Mouse (Mus musculus) heart, postnatal 0 days (tissue): Measurements from ENCODE around the gene Nucks1. TPM values are rescaled to one million over a fixed set of nuclear protein-coding genes. Genes with fewer than 3 reads are reported as not detected.

ENCODE experiments used
- ATAC-seq: fragments of 200-750 bp; cut with Nextera tagmentation; 2 replicates; pipeline ENCODE4 v1.8.0; 2017; ENCODE audit warnings: low read depth, moderate number of reproducible peaks, moderate library complexity; ENCODE audit not compliant: insufficient read depth
- DNase-seq: peaks from one replicate; pipeline ENCODE4 v3.0.0-alpha.2; 2016; ENCODE audit warnings: low spot score
- H3K27ac ChIP-seq: fragments of 300-500 bp; sonication (generic); 2 replicates; pipeline ENCODE4 v1.5.1; 2014; ENCODE audit warnings: low read depth, mild to moderate bottlenecking
- H3K27me3 ChIP-seq: fragments of 300-500 bp; sonication (generic); 2 replicates; pipeline ENCODE4 v1.6.1; 2014; ENCODE audit warnings: low read length, mixed read lengths; ENCODE audit not compliant: control insufficient read depth, insufficient read depth
- H3K36me3 ChIP-seq: fragments of 300-500 bp; sonication (generic); replicated peaks from 2 replicates; pipeline ENCODE4 v1.6.1; 2014; ENCODE audit warnings: low read length, mixed read lengths; ENCODE audit not compliant: control insufficient read depth, insufficient read depth
- H3K4me1 ChIP-seq: fragments of 300-500 bp; sonication (generic); 2 replicates; pipeline ENCODE4 v1.6.1; 2014; ENCODE audit warnings: antibody characterized with exemption; ENCODE audit not compliant: control insufficient read depth, insufficient read depth
- H3K4me2 ChIP-seq: fragments of 300-500 bp; sonication (generic); 2 replicates; pipeline ENCODE4 v1.6.1; 2014; ENCODE audit warnings: low read depth, mild to moderate bottlenecking, low read length, moderate library complexity
- H3K4me3 ChIP-seq: fragments of 300-500 bp; sonication (generic); 2 replicates; pipeline ENCODE4 v1.5.1; 2014; ENCODE audit warnings: low read depth, low read length
- H3K9ac ChIP-seq: fragments of 300-500 bp; sonication (generic); replicated peaks from 2 replicates; pipeline ENCODE4 v1.6.1; 2014; ENCODE audit warnings: low read depth, low read length, mixed read lengths
- H3K9me3 ChIP-seq: fragments of 300-500 bp; sonication (generic); replicated peaks from 2 replicates; pipeline ENCODE4 v1.6.1; 2016; ENCODE audit warnings: low read length; ENCODE audit not compliant: control insufficient read depth
- CTCF ChIP-seq: IDR thresholded peaks from 2 replicates; pipeline ENCODE4 v1.5.1; 2016; ENCODE audit warnings: antibody characterized with exemption, control low read depth, low read depth
- EP300 ChIP-seq: IDR thresholded peaks from 2 replicates; pipeline ENCODE4 v1.6.1; 2016; ENCODE audit warnings: antibody characterized with exemption, low read depth
- WGBS: fragments of 180-500 bp; shearing (Covaris S2); extraction: QIAGEN DNeasy Blood & Tissue Kit; methylation state at CpG from one replicate; pipeline ENCODE4 v1.1.7; 2014; 5-methylcytosine and 5-hydroxymethylcytosine counted together
- polyA plus RNA-seq: library from polyadenylated mRNA; unstranded; fragments of >200 nt; fragmentation: Nextera tagmentation; extraction: Ambion mirVana; gene quantifications from 2 replicates; pipeline ENCODE4 v1.2.1, GENCODE M21; 2015
- total RNA-seq: library from RNA; depleted of rRNA; stranded (reverse); fragments of >200 nt; gene quantifications from 2 replicates; pipeline ENCODE4 v1.2.3, GENCODE M21; 2014; ENCODE audit warnings: low replicate concordance; rRNA removed

Gene Nucks1
- total RNA-seq, result 58.2 and 73.2 TPM in 2 replicates
- 24.6 and 27.0 TPM in 2 replicates for polyA plus RNA-seq

DNA sequence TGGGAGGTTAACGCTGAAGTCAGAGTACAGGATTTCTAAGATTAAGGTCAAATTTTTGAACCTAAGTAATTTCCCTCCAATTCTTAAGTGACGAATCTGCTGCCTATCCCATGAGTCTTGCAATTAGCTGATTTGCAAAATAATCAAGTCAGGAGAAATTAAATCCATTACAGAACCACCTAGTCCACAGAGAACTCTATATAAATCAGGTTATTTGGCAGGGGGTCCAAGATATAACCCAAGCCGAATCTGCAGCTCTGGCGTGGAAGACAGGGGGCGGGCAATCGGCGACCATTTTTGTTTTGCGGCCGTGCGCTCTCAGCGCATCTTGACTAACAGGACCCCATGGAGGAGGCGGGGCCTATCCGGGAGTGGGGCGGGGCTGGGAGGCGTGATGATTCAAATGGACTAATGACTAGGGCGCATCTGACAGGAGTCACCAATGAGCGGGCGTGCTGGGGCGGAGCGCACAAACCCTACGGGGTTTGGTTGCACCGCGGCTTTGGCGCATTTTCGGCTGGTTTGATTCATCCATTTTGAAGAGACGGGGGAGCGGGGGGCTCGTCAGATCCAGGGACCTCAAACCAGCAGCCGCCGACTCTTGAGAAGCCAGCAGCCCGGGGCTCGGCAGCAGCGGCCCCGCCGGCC is at the start of gene Nucks1:
TSS of gene Nucks1 (plus strand) at position 534 of the 648 bp plus-strand sequence.
- no peaks in the 10 kb centered on the region for H3K36me3 ChIP-seq
- DNase-seq (peak; percentile 98), ATAC-seq (peak; percentile 99)
- H3K9ac ChIP-seq, result peak within 1 kb of the TSS; percentile 98
- peak within 1 kb of the TSS; percentile 99 for H3K27ac ChIP-seq
- H3K4me1 ChIP-seq, result peaks cover 4% of the 10 kb centered on the region; the same call in 1 of the 2 replicates
- H3K4me3 ChIP-seq, result peak within 1 kb of the TSS; percentile 97
- H3K27me3 ChIP-seq, result peaks cover 15% of the 10 kb centered on the region
- peak within 1 kb of the TSS; percentile 82 for H3K4me2 ChIP-seq
- peak; percentile 44 for TF ChIP-seq CTCF
- no peak for TF ChIP-seq EP300
- no peaks in the 10 kb centered on the region for H3K9me3 ChIP-seq
- WGBS, result under 1% methylated on average over 35 of the region's 35 CpGs

- H3K27me3 ChIP-seq, result no peaks in the 10 kb centered on the region
- no peak overlapping the region for H3K9ac ChIP-seq
- no peak for TF ChIP-seq CTCF
- TF ChIP-seq EP300, result no peak
- DNase-seq (no peak), ATAC-seq (no peak)
- H3K4me1 ChIP-seq, result no peaks in the 10 kb centered on the region
- no peaks in the 10 kb centered on the region for H3K36me3 ChIP-seq
- 58% methylated on average over 4 of the region's 4 CpGs for WGBS
- H3K9me3 ChIP-seq, result no peaks in the 10 kb centered on the region
- H3K27ac ChIP-seq, result no peak overlapping the region
- H3K4me3 ChIP-seq, result no peak overlapping the region
- H3K4me2 ChIP-seq, result no peak overlapping the region
These were observed 48.5 kb upstream of the Nucks1 start for GRCm38 (mm10) chr1:131861811-131862210.

- Histone ChIP-seq H3K27me3 (no peaks in the 10 kb centered on the region), H3K4me1 (no peaks in the 10 kb centered on the region; the same call in 1 of the 2 replicates), H3K9me3 (no peaks in the 10 kb centered on the region), H3K4me2 (no peak overlapping the region), H3K36me3 (0 out of 2 replicates have a peak, but pooled peaks cover 6% of the 10 kb centered on the region), H3K4me3 (no peak overlapping the region), H3K9ac (no peak overlapping the region), H3K27ac (no peak overlapping the region)
- no peak for DNase-seq
- ATAC-seq, result no peak
- no peak for TF ChIP-seq CTCF
- no peak for TF ChIP-seq EP300
- WGBS, result 77% methylated on average over 5 of the region's 5 CpGs
These were observed 44.7 kb upstream of the Nucks1 start for GRCm38 (mm10) chr1:131865596-131865995.

DNA sequence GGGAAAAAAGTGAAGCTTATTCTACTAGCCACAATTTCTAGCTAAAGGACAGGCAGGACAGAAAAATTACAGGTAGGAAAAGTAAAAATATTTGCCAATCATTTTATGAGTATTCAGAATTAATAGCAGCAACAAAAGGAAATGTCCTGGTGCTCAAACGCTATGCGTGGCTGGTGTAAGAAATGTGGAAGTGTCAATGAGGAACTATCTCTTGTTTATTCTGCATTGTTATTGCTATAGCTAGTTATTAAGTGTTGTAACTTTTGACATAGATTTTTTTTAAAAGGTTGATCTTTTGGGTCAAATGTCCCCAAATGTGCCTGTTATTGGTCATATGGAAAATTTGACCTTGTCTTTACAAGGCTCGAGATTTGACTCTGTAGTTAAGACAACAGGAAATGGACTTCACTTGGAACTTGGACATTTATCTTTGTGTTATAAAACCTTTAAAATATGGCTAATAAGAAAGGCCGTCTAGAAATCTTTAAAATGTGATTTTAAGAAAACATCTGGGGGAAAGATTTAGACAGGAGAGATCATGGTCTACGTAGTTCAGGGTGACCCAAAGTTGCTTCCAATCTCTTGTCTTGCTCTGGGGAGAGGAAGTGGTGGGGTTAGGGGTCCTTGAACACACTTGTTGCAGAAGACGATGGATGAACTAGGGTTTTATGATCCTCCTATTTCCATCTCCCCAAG is 43.9 kb upstream of the Nucks1 start:
- H3K4me1 ChIP-seq, result no peaks in the 10 kb centered on the region; the same call in 1 of the 2 replicates
- H3K27me3 ChIP-seq, result no peaks in the 10 kb centered on the region
- no peak overlapping the region for H3K27ac ChIP-seq
- TF ChIP-seq EP300 (no peak), CTCF (no peak)
- DNase-seq (no peak), ATAC-seq (no peak)
- no peak overlapping the region for H3K4me2 ChIP-seq
- no peaks in the 10 kb centered on the region for H3K9me3 ChIP-seq
- WGBS, result 75% methylated on average over 6 of the region's 6 CpGs
- peak overlapping the region; percentile 91; the same call in 1 of the 2 replicates for H3K4me3 ChIP-seq
- H3K9ac ChIP-seq, result no peak overlapping the region
- H3K36me3 ChIP-seq, result 0 out of 2 replicates have a peak, but pooled peaks cover 10% of the 10 kb centered on the region

DNA sequence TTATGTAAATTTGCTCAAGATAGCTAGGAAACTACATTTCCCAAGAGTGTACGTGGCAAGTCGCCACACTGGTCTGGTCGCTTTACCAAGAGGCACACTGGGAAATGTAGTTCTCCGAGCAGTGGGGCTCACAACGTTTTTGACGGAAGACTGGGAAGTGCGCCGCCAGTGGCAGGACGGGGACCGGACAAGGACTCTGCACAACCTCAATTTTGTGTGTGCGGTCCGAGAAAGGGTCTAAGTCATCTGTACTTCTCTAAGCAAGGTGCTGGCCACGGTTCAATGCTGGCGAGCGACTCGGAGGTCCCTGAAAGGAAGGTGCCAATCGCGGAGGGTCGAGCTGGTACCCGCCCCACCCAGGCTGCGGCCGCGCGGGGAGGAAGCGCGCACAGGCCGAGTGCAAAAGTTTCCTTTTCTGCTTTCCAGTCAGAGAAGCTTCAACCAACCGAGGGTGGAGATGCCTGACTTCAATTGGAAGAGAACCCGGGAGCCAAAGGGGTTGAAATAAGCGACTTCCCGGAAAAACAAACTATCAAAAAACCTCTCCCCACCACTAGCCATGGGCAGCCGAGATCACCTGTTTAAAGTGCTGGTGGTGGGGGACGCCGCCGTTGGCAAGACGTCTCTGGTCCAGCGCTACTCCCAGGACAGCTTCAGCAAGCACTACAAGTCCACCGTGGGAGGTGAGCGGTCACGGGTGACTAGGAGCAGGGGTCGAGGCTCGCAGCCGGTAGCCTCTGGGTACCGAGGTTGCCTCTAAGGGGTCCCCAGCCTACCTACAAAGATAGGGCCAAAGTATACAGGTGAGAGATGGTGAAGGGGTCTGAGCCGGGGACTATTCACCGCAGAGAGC is 43.0 kb upstream of the Nucks1 start, which contains the start of gene Rab29:
TSS of gene Rab29 (plus strand) at position 132 of the 853 bp plus-strand sequence.
- H3K27ac ChIP-seq, result peak within 1 kb of the TSS; percentile 39
- H3K27me3 ChIP-seq, result no peaks in the 10 kb centered on the region

More for the DNA sequence above, 43.0 kb upstream of the Nucks1 start, which contains the start of gene Rab29:
- DNase-seq (peak; percentile 97), ATAC-seq (peak; percentile 98)
- Histone ChIP-seq H3K9me3 (no peaks in the 10 kb centered on the region), H3K4me2 (peak within 1 kb of the TSS; percentile 97), H3K36me3 (peaks cover 15% of the 10 kb centered on the region; the same call in 1 of the 2 replicates), H3K9ac (peak within 1 kb of the TSS; percentile 76), H3K4me1 (no peaks in the 10 kb centered on the region; the same call in 1 of the 2 replicates), H3K4me3 (peak within 1 kb of the TSS; percentile 91)
- TF ChIP-seq EP300 (no peak), CTCF (peak; percentile 74)
- WGBS, result under 1% methylated on average over 46 of the region's 46 CpGs
